Mouse (Mus musculus) neural tube, embryonic 11.5 days (tissue): ENCODE measurements around the gene Clec12b. TPM values are rescaled to one million over a fixed set of nuclear protein-coding genes. Genes with fewer than 3 reads are reported as not detected.

Experiments used
- ATAC-seq: fragments of 200-750 bp; cut with Nextera tagmentation; 2 replicates; pipeline ENCODE4 v1.8.0; 2017; ENCODE audit warnings: moderate number of reproducible peaks, mild to moderate bottlenecking, moderate TSS enrichment, moderate library complexity; ENCODE audit not compliant: insufficient read depth, low FRiP score, low TSS enrichment
- DNase-seq: peaks from one replicate; pipeline ENCODE4 v3.0.0-alpha.2; 2015; ENCODE audit warnings: low spot score
- H3K27ac ChIP-seq: fragments of 300-500 bp; sonication (generic); 2 replicates; pipeline ENCODE4 v1.5.1; 2014; ENCODE audit warnings: low read depth, mild to moderate bottlenecking, low read length
- H3K27me3 ChIP-seq: fragments of 300-500 bp; sonication (generic); 2 replicates; pipeline ENCODE4 v1.6.1; 2014; ENCODE audit warnings: mild to moderate bottlenecking, low read length, mixed read lengths; ENCODE audit not compliant: control insufficient read depth, insufficient read depth
- H3K36me3 ChIP-seq: fragments of 300-500 bp; sonication (generic); 2 replicates; pipeline ENCODE4 v1.6.1; 2014; ENCODE audit warnings: mild to moderate bottlenecking, low read length, moderate library complexity, mixed read lengths; ENCODE audit not compliant: control insufficient read depth, insufficient read depth
- H3K4me1 ChIP-seq: fragments of 300-500 bp; sonication (generic); 2 replicates; pipeline ENCODE4 v1.6.1; 2014; ENCODE audit warnings: low read length, mixed read lengths; ENCODE audit not compliant: control insufficient read depth, insufficient read depth
- H3K4me2 ChIP-seq: fragments of 300-500 bp; sonication (generic); 2 replicates; pipeline ENCODE4 v1.6.1; 2014; ENCODE audit warnings: low read depth, mild to moderate bottlenecking, moderate library complexity
- H3K4me3 ChIP-seq: fragments of 300-500 bp; sonication (generic); 2 replicates; pipeline ENCODE4 v1.5.1; 2014; ENCODE audit warnings: low read depth, low read length
- H3K9ac ChIP-seq: fragments of 300-500 bp; sonication (generic); 2 replicates; pipeline ENCODE4 v1.6.1; 2014; ENCODE audit warnings: mild to moderate bottlenecking, low read length
- H3K9me3 ChIP-seq: fragments of 300-500 bp; sonication (generic); 2 replicates; pipeline ENCODE4 v1.6.1; 2016; ENCODE audit warnings: low read length; ENCODE audit not compliant: control insufficient read depth
- WGBS: fragments of 180-500 bp; shearing (Covaris S2); extraction: QIAGEN DNeasy Blood & Tissue Kit; methylation state at CpG from one replicate; pipeline ENCODE4 v1.1.7; 2014; 5-methylcytosine and 5-hydroxymethylcytosine counted together
- polyA plus RNA-seq: library from polyadenylated mRNA; unstranded; fragments of >200 nt; fragmentation: Nextera tagmentation; extraction: Ambion mirVana; gene quantifications from 2 replicates; pipeline ENCODE4 v1.2.1, GENCODE M21; 2014

The Clec12b gene
- polyA plus RNA-seq, 1 experiment from 2014 or later: not detected

DNA sequence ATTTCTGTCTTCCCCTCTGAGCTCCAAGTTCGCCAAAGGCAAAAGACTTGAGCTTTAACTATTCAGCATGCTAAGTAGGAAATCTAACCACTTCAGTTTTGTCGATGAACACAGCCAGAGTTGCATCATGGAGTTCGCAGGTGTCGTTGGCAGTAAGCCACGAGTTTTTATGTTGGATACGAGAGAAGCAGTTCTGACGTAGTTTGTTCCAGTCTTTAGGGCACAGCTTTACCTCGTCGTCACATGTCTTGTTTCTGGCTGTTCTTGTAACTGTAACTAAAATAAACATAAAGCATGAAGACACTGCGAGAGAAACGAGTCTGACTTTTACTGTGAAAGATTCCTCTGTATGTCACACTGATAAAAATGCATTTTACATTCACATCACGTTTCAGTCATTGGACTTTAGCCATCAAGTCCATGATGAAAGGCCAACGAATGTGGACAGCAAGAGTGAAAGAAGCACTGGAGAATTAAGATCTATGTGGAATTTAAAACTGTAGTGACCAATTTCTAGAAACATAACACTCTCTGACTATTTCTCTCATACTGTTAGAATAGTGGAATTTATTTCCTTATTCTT lies 59.0 kb downstream of the Clec12b start:
- H3K4me3 ChIP-seq: no peak overlapping the region
- no peaks in the 10 kb centered on the region for H3K27me3 ChIP-seq
- no peaks in the 10 kb centered on the region for H3K9me3 ChIP-seq
- H3K4me2 ChIP-seq: no peak overlapping the region
- no peaks in the 10 kb centered on the region for H3K36me3 ChIP-seq
- H3K27ac ChIP-seq: no peak overlapping the region
- ATAC-seq: no peak
- H3K9ac ChIP-seq: no peak overlapping the region
- H3K4me1 ChIP-seq: no peaks in the 10 kb centered on the region
- DNase-seq: no peak
- 88% methylated on average over 13 of the region's 13 CpGs for WGBS

DNA sequence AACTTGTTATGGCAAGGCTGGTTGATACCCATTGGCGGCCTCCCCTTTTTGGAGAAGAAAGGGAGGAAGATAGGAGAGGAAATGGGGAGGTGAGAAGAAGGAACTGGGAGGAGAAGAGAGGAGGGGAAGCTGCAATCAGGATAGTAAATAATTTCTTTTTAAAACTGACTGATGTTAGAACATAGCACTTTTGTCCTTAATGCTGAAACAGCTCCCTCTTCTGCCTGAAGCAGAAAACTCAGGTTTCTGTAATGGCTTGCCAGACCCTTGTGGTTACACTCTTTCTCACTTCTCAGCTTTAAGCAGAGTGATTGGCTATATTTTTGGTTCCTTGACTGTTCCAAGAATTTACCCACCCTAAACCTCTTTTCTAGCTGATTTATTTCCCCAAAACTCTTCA lies 59.7 kb downstream of the Clec12b start:
- Histone ChIP-seq H3K36me3 (no peaks in the 10 kb centered on the region), H3K9me3 (no peaks in the 10 kb centered on the region), H3K4me3 (no peak overlapping the region), H3K4me1 (no peaks in the 10 kb centered on the region), H3K27me3 (no peaks in the 10 kb centered on the region), H3K9ac (no peak overlapping the region), H3K4me2 (no peak overlapping the region), H3K27ac (no peak overlapping the region)
- no peak for ATAC-seq
- 82% methylated on average over 1 of the region's 1 CpGs for WGBS
- DNase-seq: no peak

Other genes with a start within 250 kb of the Clec12b start
- not detected in 2 replicates for gene Clec2d, start 205.3 kb downstream of the Clec12b start, polyA plus RNA-seq
- gene Cd69, start 110.4 kb downstream of the Clec12b start, polyA plus RNA-seq: 0.28 TPM in 1 of 2 replicates, not detected in the other
- gene 4922502D21Rik, start 54.1 kb downstream of the Clec12b start, polyA plus RNA-seq: not detected in 2 replicates
- gene Clec12a, start 43.2 kb downstream of the Clec12b start, polyA plus RNA-seq: 0.49 and 0.53 TPM in 2 replicates
- 11.8 and 13.4 TPM in 2 replicates for gene Clec1b, start 11.4 kb upstream of the Clec12b start, polyA plus RNA-seq
- 0.37 and 0.59 TPM in 2 replicates for gene Clec9a, start 23.0 kb upstream of the Clec12b start, polyA plus RNA-seq
- 1.6 and 1.8 TPM in 2 replicates for gene Clec1a, start 66.1 kb upstream of the Clec12b start, polyA plus RNA-seq
- not detected in 2 replicates for gene Olr1, start 121.3 kb upstream of the Clec12b start, polyA plus RNA-seq
- gene Tmem52b, start 126.7 kb upstream of the Clec12b start, polyA plus RNA-seq: not detected in 2 replicates
- gene Gabarapl1, start 147.3 kb upstream of the Clec12b start, polyA plus RNA-seq: 24.3 and 24.6 TPM in 2 replicates
- gene Klre1, start 192.0 kb upstream of the Clec12b start, polyA plus RNA-seq: not detected in 2 replicates
- not detected in 2 replicates for gene Klrd1, start 205.9 kb upstream of the Clec12b start, polyA plus RNA-seq
- gene Klrk1, start 238.0 kb upstream of the Clec12b start, polyA plus RNA-seq: 0.07 and 0.12 TPM in 2 replicates